Mouse (Mus musculus) skeletal muscle tissue, postnatal 0 days (tissue): ENCODE data around the gene Olfr1186. TPM values are rescaled to one million over a fixed set of nuclear protein-coding genes. Genes with fewer than 3 reads are reported as not detected.

Source experiments
- polyA plus RNA-seq: library from polyadenylated mRNA; unstranded; fragments of >200 nt; fragmentation: Nextera tagmentation; extraction: Ambion mirVana; gene quantifications from 2 replicates; pipeline ENCODE4 v1.2.1, GENCODE M21; 2015

Gene Olfr1186
- polyA plus RNA-seq: not detected in 2 replicates

GRCm38 (mm10) chr2:88518251-88518650, at the start of gene Olfr1186:
Olfr1186 (plus strand) TSS chr2:88518551.

GRCm38 (mm10) chr2:88483298-88483697, 35.1 kb upstream of the Olfr1186 start, which contains the start of gene Olfr1184:
Olfr1184 (plus strand) TSS chr2:88483598.

GRCm38 (mm10) chr2:88493020-88493419, 25.3 kb upstream of the Olfr1186 start, which contains the start of gene Olfr1185-ps1:
Olfr1185-ps1 (plus strand) TSS chr2:88493320.

GRCm38 (mm10) chr2:88556635-88557034, 38.3 kb downstream of the Olfr1186 start, which contains the start of gene Olfr1188:
Olfr1188 (plus strand) TSS chr2:88556935.

Other genes with a start within 250 kb of the Olfr1186 start
- not detected in 2 replicates for gene Olfr1173, start 238.7 kb upstream of the Olfr1186 start, polyA plus RNA-seq
- not detected in 2 replicates for gene Olfr1174-ps, start 203.4 kb upstream of the Olfr1186 start, polyA plus RNA-seq
- gene Olfr1175-ps, start 191.3 kb upstream of the Olfr1186 start, polyA plus RNA-seq: not detected in 2 replicates
- not detected in 2 replicates for gene Olfr1176, start 181.8 kb upstream of the Olfr1186 start, polyA plus RNA-seq
- not detected in 2 replicates for gene Olfr1177-ps, start 172.1 kb upstream of the Olfr1186 start, polyA plus RNA-seq
- gene Olfr1178, start 131.5 kb upstream of the Olfr1186 start, polyA plus RNA-seq: not detected in 2 replicates
- gene Olfr1179, start 112.1 kb upstream of the Olfr1186 start, polyA plus RNA-seq: not detected in 2 replicates
- gene Olfr1180, start 99.4 kb upstream of the Olfr1186 start, polyA plus RNA-seq: not detected in 2 replicates
- not detected in 2 replicates for gene Olfr1181, start 92.4 kb upstream of the Olfr1186 start, polyA plus RNA-seq
- not detected in 2 replicates for gene Gm13757, start 69.4 kb upstream of the Olfr1186 start, polyA plus RNA-seq
- not detected in 2 replicates for gene Olfr1183, start 63.7 kb upstream of the Olfr1186 start, polyA plus RNA-seq
- gene Olfr1184, start 35.0 kb upstream of the Olfr1186 start, polyA plus RNA-seq: not detected in 2 replicates
- not detected in 2 replicates for gene Olfr1185-ps1, start 25.2 kb upstream of the Olfr1186 start, polyA plus RNA-seq
- gene Olfr1188, start 38.4 kb downstream of the Olfr1186 start, polyA plus RNA-seq: not detected in 2 replicates
- not detected in 2 replicates for gene Olfr1189, start 67.9 kb downstream of the Olfr1186 start, polyA plus RNA-seq
- gene Olfr1191-ps1, start 122.0 kb downstream of the Olfr1186 start, polyA plus RNA-seq: not detected in 2 replicates
- not detected in 2 replicates for gene Olfr1192-ps1, start 130.0 kb downstream of the Olfr1186 start, polyA plus RNA-seq
- gene Olfr1193, start 157.1 kb downstream of the Olfr1186 start, polyA plus RNA-seq: not detected in 2 replicates
- not detected in 2 replicates for gene Olfr1195, start 170.6 kb downstream of the Olfr1186 start, polyA plus RNA-seq
- gene Olfr1196, start 186.0 kb downstream of the Olfr1186 start, polyA plus RNA-seq: not detected in 2 replicates
- not detected in 2 replicates for gene Olfr1197, start 213.8 kb downstream of the Olfr1186 start, polyA plus RNA-seq
- gene Olfr1198, start 232.8 kb downstream of the Olfr1186 start, polyA plus RNA-seq: not detected in 2 replicates
- gene Olfr1199, start 241.9 kb downstream of the Olfr1186 start, polyA plus RNA-seq: not detected in 2 replicates